Mouse (Mus musculus): ENCODE results near the gene Trhr2. TPM values are rescaled to one million over a fixed set of nuclear protein-coding genes. Genes with fewer than 3 reads are reported as not detected.
"Not testable (repeated sequence)": the region's sequence is repeated elsewhere in the genome, so short reads cannot be mapped to it uniquely, and the experiment has no call there.

The Trhr2 gene
- total RNA-seq, 2 experiments from 2014 or later = not detected

- peak; percentile 69 to 77 for DNase-seq (ENCODE audit: low spot score in 2 of 2)
These were observed 27.6 kb downstream of the Trhr2 start for GRCm38 (mm10) chr8:122332753-122333506.

GRCm38 (mm10) chr8:122331134-122331523 lies 29.4 kb downstream of the Trhr2 start:
- no peak for DNase-seq (ENCODE audit: low spot score in 2 of 2)

- DNase-seq (ENCODE audit: low spot score in 2 of 2) = no peak
These were observed 30.0 kb downstream of the Trhr2 start for GRCm38 (mm10) chr8:122330446-122331133.

- DNase-seq (ENCODE audit: low spot score in 2 of 2) = no peak
These were observed 30.9 kb downstream of the Trhr2 start for GRCm38 (mm10) chr8:122329553-122330239.

GRCm38 (mm10) chr8:122329072-122329471 lies 31.5 kb downstream of the Trhr2 start:
- no peak for DNase-seq (ENCODE audit: low spot score in 2 of 2)

GRCm38 (mm10) chr8:122326114-122326542 lies 34.4 kb downstream of the Trhr2 start:
- no peak for DNase-seq (ENCODE audit: low spot score in 2 of 2)

- DNase-seq (ENCODE audit: low spot score in 2 of 2) = no peak
These were observed 35.4 kb downstream of the Trhr2 start for GRCm38 (mm10) chr8:122325196-122325595.

- not testable (repeated sequence) for DNase-seq (ENCODE audit: low spot score in 2 of 2)
These were observed 36.6 kb downstream of the Trhr2 start for GRCm38 (mm10) chr8:122323951-122324402.

- no peak for DNase-seq (ENCODE audit: low spot score in 2 of 2)
These were observed 37.8 kb downstream of the Trhr2 start for GRCm38 (mm10) chr8:122322792-122323191.

- DNase-seq (ENCODE audit: low spot score in 2 of 2) = no peak
These were observed 38.4 kb downstream of the Trhr2 start for GRCm38 (mm10) chr8:122322126-122322525.

GRCm38 (mm10) chr8:122321455-122321921 lies 39.1 kb downstream of the Trhr2 start:
- DNase-seq (ENCODE audit: low spot score in 2 of 2) = no peak

- no peak for DNase-seq (ENCODE audit: low spot score in 2 of 2)
These were observed 40.0 kb downstream of the Trhr2 start for GRCm38 (mm10) chr8:122320541-122320940.

GRCm38 (mm10) chr8:122319708-122320075 lies 40.9 kb downstream of the Trhr2 start:
- DNase-seq (ENCODE audit: low spot score in 2 of 2) = no peak

GRCm38 (mm10) chr8:122319045-122319707 lies 41.4 kb downstream of the Trhr2 start:
- DNase-seq (ENCODE audit: low spot score in 2 of 2) = no peak

- DNase-seq (ENCODE audit: low spot score in 2 of 2) = no peak
These were observed 42.5 kb downstream of the Trhr2 start for GRCm38 (mm10) chr8:122317918-122318475.

- no peak for DNase-seq (ENCODE audit: low spot score in 2 of 2)
These were observed 44.1 kb downstream of the Trhr2 start for GRCm38 (mm10) chr8:122316402-122316801.

GRCm38 (mm10) chr8:122314899-122315496 lies 45.5 kb downstream of the Trhr2 start:
- no peak for DNase-seq (ENCODE audit: low spot score in 2 of 2)

GRCm38 (mm10) chr8:122313310-122313709 lies 47.2 kb downstream of the Trhr2 start:
- no peak for DNase-seq (ENCODE audit: low spot score in 2 of 2)

GRCm38 (mm10) chr8:122312553-122312952 lies 48.0 kb downstream of the Trhr2 start:
- DNase-seq (ENCODE audit: low spot score in 2 of 2) = no peak

GRCm38 (mm10) chr8:122311115-122311514 lies 49.4 kb downstream of the Trhr2 start:
- DNase-seq (ENCODE audit: low spot score in 2 of 2) = no peak
